ENCODE assay signal across 14 mouse cellular contexts in the genomic region with DNA sequence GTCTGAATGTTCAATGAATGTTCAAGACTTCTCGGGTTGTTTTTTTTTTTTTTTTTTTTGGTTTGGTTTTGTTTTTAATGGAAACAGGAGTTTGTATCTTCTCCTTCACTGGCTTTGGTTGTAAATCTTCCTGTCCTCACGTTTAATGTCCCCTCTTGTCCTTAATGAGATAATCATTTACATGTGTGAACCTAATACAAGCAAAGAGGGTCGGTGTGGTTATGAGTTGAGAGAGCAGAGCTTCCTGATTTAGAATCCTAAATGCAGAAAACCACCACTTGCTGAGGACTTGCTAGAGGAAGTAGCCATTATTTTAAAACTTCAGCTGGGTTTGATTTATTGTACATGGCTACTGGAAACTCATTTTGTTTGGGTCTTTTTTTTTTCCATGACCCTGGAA.
"Had no signal": no experiment of that assay in that cellular context is flagged by ENCODE, and none has a peak within 500 bp of the region (broad histone marks: within the 10 kb centered on the region; RNA-seq: fewer than 3 reads in every experiment).

No protein-coding gene starts in this region.

- DNase-seq: kidney, adult 2 months; kidney, postnatal 36 days; layer of hippocampus, adult 9-11 months; layer of hippocampus, postnatal 36 days; lung, embryonic 14.5 days; lung, postnatal 14 days; midbrain, embryonic 14.5 days; thymus, adult 2 months; thymus, postnatal 36 days had no signal

- ATAC-seq: liver, embryonic 12.5 days had no signal

- H3K36me3 ChIP-seq: limb, embryonic 15.5 days; liver, embryonic 12.5 days; neural tube, embryonic 12.5 days had no signal

- H3K4me3 ChIP-seq: limb, embryonic 15.5 days; liver, embryonic 12.5 days; neural tube, embryonic 12.5 days had no signal

- H3K9ac ChIP-seq: limb, embryonic 15.5 days; liver, embryonic 12.5 days; lung, embryonic 14.5 days; neural tube, embryonic 12.5 days had no signal

- H3K27me3 ChIP-seq: limb, embryonic 15.5 days; neural tube, embryonic 12.5 days had no signal

- H3K4me2 ChIP-seq: limb, embryonic 15.5 days; liver, embryonic 12.5 days; lung, embryonic 14.5 days; neural tube, embryonic 12.5 days had no signal

- H3K27ac ChIP-seq: limb, embryonic 15.5 days; liver, embryonic 12.5 days; macrophage; neural tube, embryonic 12.5 days; stomach, postnatal 0 days had no signal

- H3K9me3 ChIP-seq: limb, embryonic 15.5 days; liver, embryonic 12.5 days; neural tube, embryonic 12.5 days had no signal
